Mouse (Mus musculus): Measurements from ENCODE around the gene Cfap298.

Cfap298 gene

GRCm38 (mm10) chr16:90921471-90922159 is 13.3 kb downstream of the Cfap298 start:
- in situ Hi-C loops (cut with MboI; ENCODE audit: low pct_unique_long_range_greater_than_20kb in 1 of 2, low sequenced_read_pairs in 2 of 2, unreplicated experiment in 1 of 2), result no loop called here

- in situ Hi-C loops (cut with MboI; ENCODE audit: low pct_unique_long_range_greater_than_20kb in 1 of 2, low sequenced_read_pairs in 2 of 2, unreplicated experiment in 1 of 2), result no loop called here
These were observed 17.8 kb downstream of the Cfap298 start for GRCm38 (mm10) chr16:90917156-90917555.

- in situ Hi-C loops (cut with MboI; ENCODE audit: low pct_unique_long_range_greater_than_20kb in 1 of 2, low sequenced_read_pairs in 2 of 2, unreplicated experiment in 1 of 2), result no loop called here
These were observed 18.9 kb downstream of the Cfap298 start for GRCm38 (mm10) chr16:90916040-90916481.

- in situ Hi-C loops (cut with MboI; ENCODE audit: low pct_unique_long_range_greater_than_20kb in 1 of 2, low sequenced_read_pairs in 2 of 2, unreplicated experiment in 1 of 2), result no loop called here
These were observed 23.1 kb downstream of the Cfap298 start for GRCm38 (mm10) chr16:90911766-90912165.

GRCm38 (mm10) chr16:90910855-90911533 is 23.9 kb downstream of the Cfap298 start:
- in situ Hi-C loops (cut with MboI; ENCODE audit: low pct_unique_long_range_greater_than_20kb in 1 of 2, low sequenced_read_pairs in 2 of 2, unreplicated experiment in 1 of 2), result no loop called here

- in situ Hi-C loops (cut with MboI; ENCODE audit: low pct_unique_long_range_greater_than_20kb in 1 of 2, low sequenced_read_pairs in 2 of 2, unreplicated experiment in 1 of 2), result no loop called here
These were observed 27.7 kb downstream of the Cfap298 start for GRCm38 (mm10) chr16:90907250-90907649.

GRCm38 (mm10) chr16:90903300-90903699 is 31.6 kb downstream of the Cfap298 start:
- in situ Hi-C loops (cut with MboI; ENCODE audit: low pct_unique_long_range_greater_than_20kb in 1 of 2, low sequenced_read_pairs in 2 of 2, unreplicated experiment in 1 of 2), result no loop called here

GRCm38 (mm10) chr16:90901364-90901763 is 33.5 kb downstream of the Cfap298 start:
- in situ Hi-C loops (cut with MboI; ENCODE audit: low pct_unique_long_range_greater_than_20kb in 1 of 2, low sequenced_read_pairs in 2 of 2, unreplicated experiment in 1 of 2), result no loop called here

GRCm38 (mm10) chr16:90899498-90899897 is 35.4 kb downstream of the Cfap298 start:
- in situ Hi-C loops (cut with MboI; ENCODE audit: low pct_unique_long_range_greater_than_20kb in 1 of 2, low sequenced_read_pairs in 2 of 2, unreplicated experiment in 1 of 2), result no loop called here

- in situ Hi-C loops (cut with MboI; ENCODE audit: low pct_unique_long_range_greater_than_20kb in 1 of 2, low sequenced_read_pairs in 2 of 2, unreplicated experiment in 1 of 2), result no loop called here
These were observed 37.3 kb downstream of the Cfap298 start for GRCm38 (mm10) chr16:90897651-90898050.

- in situ Hi-C loops (cut with MboI; ENCODE audit: low pct_unique_long_range_greater_than_20kb in 1 of 2, low sequenced_read_pairs in 2 of 2, unreplicated experiment in 1 of 2), result no loop called here
These were observed 41.1 kb downstream of the Cfap298 start for GRCm38 (mm10) chr16:90893792-90894191.

GRCm38 (mm10) chr16:90893019-90893418 is 41.9 kb downstream of the Cfap298 start:
- in situ Hi-C loops (cut with MboI; ENCODE audit: low pct_unique_long_range_greater_than_20kb in 1 of 2, low sequenced_read_pairs in 2 of 2, unreplicated experiment in 1 of 2), result no loop called here

GRCm38 (mm10) chr16:90892081-90892480 is 42.8 kb downstream of the Cfap298 start:
- in situ Hi-C loops (cut with MboI; ENCODE audit: low pct_unique_long_range_greater_than_20kb in 1 of 2, low sequenced_read_pairs in 2 of 2, unreplicated experiment in 1 of 2), result no loop called here

GRCm38 (mm10) chr16:90891601-90892000 is 43.3 kb downstream of the Cfap298 start:
- in situ Hi-C loops (cut with MboI; ENCODE audit: low pct_unique_long_range_greater_than_20kb in 1 of 2, low sequenced_read_pairs in 2 of 2, unreplicated experiment in 1 of 2), result no loop called here

GRCm38 (mm10) chr16:90890683-90891082 is 44.2 kb downstream of the Cfap298 start:
- in situ Hi-C loops (cut with MboI; ENCODE audit: low pct_unique_long_range_greater_than_20kb in 1 of 2, low sequenced_read_pairs in 2 of 2, unreplicated experiment in 1 of 2), result no loop called here

- in situ Hi-C loops (cut with MboI; ENCODE audit: low pct_unique_long_range_greater_than_20kb in 1 of 2, low sequenced_read_pairs in 2 of 2, unreplicated experiment in 1 of 2), result no loop called here
These were observed 48.9 kb downstream of the Cfap298 start for GRCm38 (mm10) chr16:90885781-90886565.

- in situ Hi-C loops (cut with MboI; ENCODE audit: low pct_unique_long_range_greater_than_20kb in 1 of 2, low sequenced_read_pairs in 2 of 2, unreplicated experiment in 1 of 2), result no loop called here
These were observed 49.6 kb downstream of the Cfap298 start for GRCm38 (mm10) chr16:90885351-90885750.

- in situ Hi-C loops (cut with MboI; ENCODE audit: low pct_unique_long_range_greater_than_20kb in 1 of 2, low sequenced_read_pairs in 2 of 2, unreplicated experiment in 1 of 2), result no loop called here
These were observed 52.4 kb downstream of the Cfap298 start for GRCm38 (mm10) chr16:90882501-90882977.

Measured in mouse embryonic stem cell (cell line).